Mouse (Mus musculus): ENCODE measurements around the gene Prss8. TPM values are rescaled to one million over a fixed set of nuclear protein-coding genes. Genes with fewer than 3 reads are reported as not detected.
"Not testable (repeated sequence)": the region's sequence is repeated elsewhere in the genome, so short reads cannot be mapped to it uniquely, and the experiment has no call there.

Gene Prss8
- polyA plus RNA-seq, 1 experiment from 2014 or later, result 0.20 TPM

DNA sequence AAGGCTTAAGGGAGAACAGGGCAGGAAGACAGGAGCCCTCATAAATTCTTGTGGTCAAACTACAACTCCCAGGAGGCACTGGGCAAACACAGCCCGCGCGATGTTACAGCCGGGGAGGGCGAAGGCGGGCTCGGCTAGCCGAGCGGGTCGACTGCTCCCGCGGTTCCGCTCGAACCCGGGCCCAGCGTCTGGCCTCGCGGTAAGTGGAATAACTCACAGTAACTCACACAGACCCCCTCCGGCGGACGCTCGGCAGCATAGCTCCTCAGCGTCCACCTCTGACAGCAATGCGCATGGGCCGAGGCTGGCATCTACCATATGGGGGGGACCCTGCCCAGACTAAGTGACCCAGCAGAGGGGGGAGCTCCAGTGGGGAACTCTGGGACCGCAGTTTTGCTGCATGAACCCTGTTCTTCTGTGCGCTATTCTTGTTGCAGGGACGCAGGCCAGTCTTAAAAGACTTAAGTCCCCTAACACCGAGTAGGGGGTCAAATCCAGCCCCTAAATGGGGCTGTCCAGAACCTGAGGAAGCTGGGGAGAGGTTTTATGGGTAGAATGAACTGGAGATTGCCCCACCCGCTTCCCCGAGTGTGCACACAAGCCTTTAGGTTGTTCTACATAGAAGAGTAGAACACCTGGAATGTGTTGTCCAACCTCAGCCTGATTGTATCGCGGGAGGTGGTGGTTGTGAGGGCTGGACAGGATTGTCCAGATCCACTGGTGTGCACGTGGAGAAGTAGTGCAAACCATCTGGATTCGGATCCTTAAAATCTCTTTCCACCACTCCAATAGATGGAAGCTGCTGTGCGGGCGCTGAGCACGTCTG lies 25.7 kb downstream of the Prss8 start, which contains the start of gene Bckdk:
TSS of gene Bckdk (plus strand) at position 112 of the 826 bp plus-strand sequence.
- peak within 1 kb of the TSS; percentile 87 for H3K4me2 ChIP-seq (replicated peaks)
- H3K27me3 ChIP-seq, result 0 out of 2 replicates have a peak, but pooled peaks cover 4% of the 10 kb centered on the region
- peak; percentile 95 for ATAC-seq
- H3K36me3 ChIP-seq, result peaks cover 36% of the 10 kb centered on the region
- peak within 1 kb of the TSS; percentile 75 for H3K4me3 ChIP-seq (replicated peaks)
- peak within 1 kb of the TSS; percentile 78 for H3K27ac ChIP-seq
- 9% methylated on average over 38 of the region's 38 CpGs for WGBS
- H3K9ac ChIP-seq (replicated peaks), result peak within 1 kb of the TSS; percentile 90
- H3K4me1 ChIP-seq (replicated peaks), result peaks cover 18% of the 10 kb centered on the region
- H3K9me3 ChIP-seq, result no peaks in the 10 kb centered on the region

- Histone ChIP-seq H3K27me3 (0 out of 2 replicates have a peak, but pooled peaks cover 5% of the 10 kb centered on the region), H3K9me3 (no peaks in the 10 kb centered on the region), H3K9ac (replicated peaks) (no peak overlapping the region), H3K4me2 (replicated peaks) (no peak overlapping the region), H3K4me3 (replicated peaks) (no peak overlapping the region), H3K27ac (no peak overlapping the region), H3K4me1 (replicated peaks) (peaks cover 18% of the 10 kb centered on the region), H3K36me3 (peaks cover 13% of the 10 kb centered on the region)
- no peak for ATAC-seq
- 81% methylated on average over 2 of the region's 2 CpGs for WGBS
Measured at GRCm38 (mm10) chr7:127901772-127902171, 28.1 kb downstream of the Prss8 start.

GRCm38 (mm10) chr7:127899997-127900396 lies 29.9 kb downstream of the Prss8 start:
- H3K9me3 ChIP-seq, result no peaks in the 10 kb centered on the region
- no peak for ATAC-seq
- no peak overlapping the region for H3K4me3 ChIP-seq (replicated peaks)
- 51% methylated on average over 7 of the region's 7 CpGs for WGBS
- H3K36me3 ChIP-seq, result no peaks in the 10 kb centered on the region
- no peak overlapping the region for H3K4me2 ChIP-seq (replicated peaks)
- peaks cover 11% of the 10 kb centered on the region for H3K4me1 ChIP-seq (replicated peaks)
- H3K9ac ChIP-seq (replicated peaks), result no peak overlapping the region
- 0 out of 2 replicates have a peak, but pooled peaks cover 5% of the 10 kb centered on the region for H3K27me3 ChIP-seq
- H3K27ac ChIP-seq, result no peak overlapping the region

- Histone ChIP-seq H3K4me3 (replicated peaks) (no peak overlapping the region), H3K4me2 (replicated peaks) (no peak overlapping the region), H3K9ac (replicated peaks) (no peak overlapping the region), H3K4me1 (replicated peaks) (peaks cover 10% of the 10 kb centered on the region), H3K36me3 (peaks cover 2% of the 10 kb centered on the region; the same call in 1 of the 2 replicates), H3K9me3 (no peaks in the 10 kb centered on the region), H3K27ac (no peak overlapping the region), H3K27me3 (0 out of 2 replicates have a peak, but pooled peaks cover 5% of the 10 kb centered on the region)
- WGBS, result 39% methylated on average over 10 of the region's 10 CpGs
- ATAC-seq, result no peak
Measured at GRCm38 (mm10) chr7:127898179-127898956, 31.5 kb downstream of the Prss8 start.

GRCm38 (mm10) chr7:127897542-127897941 lies 32.4 kb downstream of the Prss8 start:
- Histone ChIP-seq H3K9ac (replicated peaks) (no peak overlapping the region), H3K4me2 (replicated peaks) (no peak overlapping the region), H3K27me3 (0 out of 2 replicates have a peak, but pooled peaks cover 5% of the 10 kb centered on the region), H3K27ac (no peak overlapping the region), H3K36me3 (peaks cover 10% of the 10 kb centered on the region), H3K4me1 (replicated peaks) (peaks cover 10% of the 10 kb centered on the region), H3K4me3 (replicated peaks) (no peak overlapping the region), H3K9me3 (no peaks in the 10 kb centered on the region)
- no peak for ATAC-seq
- 88% methylated on average over 7 of the region's 7 CpGs for WGBS

GRCm38 (mm10) chr7:127896384-127896783 lies 33.5 kb downstream of the Prss8 start:
- ATAC-seq, result no peak
- H3K9me3 ChIP-seq, result no peaks in the 10 kb centered on the region
- WGBS, result 58% methylated on average over 13 of the region's 13 CpGs
- H3K4me3 ChIP-seq (replicated peaks), result no peak overlapping the region
- H3K36me3 ChIP-seq, result peaks cover 10% of the 10 kb centered on the region
- H3K4me1 ChIP-seq (replicated peaks), result peaks cover 10% of the 10 kb centered on the region
- H3K9ac ChIP-seq (replicated peaks), result no peak overlapping the region
- no peak overlapping the region for H3K27ac ChIP-seq
- no peak overlapping the region for H3K4me2 ChIP-seq (replicated peaks)
- 0 out of 2 replicates have a peak, but pooled peaks cover 5% of the 10 kb centered on the region for H3K27me3 ChIP-seq

DNA sequence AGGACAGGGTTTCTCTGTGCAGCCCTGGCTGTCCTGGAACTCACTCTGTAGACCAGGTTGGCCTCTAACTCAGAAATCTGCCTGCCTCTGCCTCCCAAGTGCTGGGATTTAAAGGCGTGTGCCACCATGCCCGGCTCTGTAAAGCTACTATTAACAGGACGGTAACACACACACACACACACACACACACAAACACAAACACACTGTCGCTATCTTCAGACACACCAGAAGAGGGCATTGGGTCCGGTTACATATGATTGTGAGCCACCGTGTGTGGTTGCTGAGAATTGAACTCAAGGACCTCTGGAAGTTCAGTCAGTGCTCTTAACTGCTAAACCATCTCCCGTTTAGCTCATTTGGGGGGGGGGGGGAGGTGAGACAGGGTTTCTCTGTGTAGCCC lies 34.0 kb downstream of the Prss8 start:
- not testable (repeated sequence) for H3K9ac ChIP-seq (replicated peaks); H3K9me3 ChIP-seq; H3K27ac ChIP-seq; H3K27me3 ChIP-seq
- peak; percentile 51 for ATAC-seq
- Histone ChIP-seq H3K4me1 (replicated peaks) (peaks cover 10% of the 10 kb centered on the region), H3K4me3 (replicated peaks) (peak overlapping the region; percentile 59; the same call in 1 of the 2 replicates), H3K4me2 (replicated peaks) (peak overlapping the region; percentile 76), H3K36me3 (peaks cover 10% of the 10 kb centered on the region)
- WGBS, result 73% methylated on average over 7 of the region's 7 CpGs

- WGBS, result under 1% methylated on average over 26 of the region's 26 CpGs
- H3K4me1 ChIP-seq (replicated peaks), result peaks cover 10% of the 10 kb centered on the region
- ATAC-seq, result peak; percentile 99
- peak within 1 kb of the TSS; percentile 59 for H3K4me3 ChIP-seq (replicated peaks)
- H3K36me3 ChIP-seq, result peaks cover 15% of the 10 kb centered on the region
- H3K4me2 ChIP-seq (replicated peaks), result peak within 1 kb of the TSS; percentile 76
- H3K27ac ChIP-seq, result peak within 1 kb of the TSS; percentile 76
- peak within 1 kb of the TSS; percentile 73 for H3K9ac ChIP-seq (replicated peaks)
- H3K9me3 ChIP-seq, result no peaks in the 10 kb centered on the region
- H3K27me3 ChIP-seq, result 0 out of 2 replicates have a peak, but pooled peaks cover 5% of the 10 kb centered on the region
Measured at GRCm38 (mm10) chr7:127895442-127895841, 34.5 kb downstream of the Prss8 start, which contains the start of the genes Gm21974 and Vkorc1. Gm21974 (minus strand) TSS chr7:127895454. Vkorc1 (minus strand) TSS chr7:127895617.

DNA sequence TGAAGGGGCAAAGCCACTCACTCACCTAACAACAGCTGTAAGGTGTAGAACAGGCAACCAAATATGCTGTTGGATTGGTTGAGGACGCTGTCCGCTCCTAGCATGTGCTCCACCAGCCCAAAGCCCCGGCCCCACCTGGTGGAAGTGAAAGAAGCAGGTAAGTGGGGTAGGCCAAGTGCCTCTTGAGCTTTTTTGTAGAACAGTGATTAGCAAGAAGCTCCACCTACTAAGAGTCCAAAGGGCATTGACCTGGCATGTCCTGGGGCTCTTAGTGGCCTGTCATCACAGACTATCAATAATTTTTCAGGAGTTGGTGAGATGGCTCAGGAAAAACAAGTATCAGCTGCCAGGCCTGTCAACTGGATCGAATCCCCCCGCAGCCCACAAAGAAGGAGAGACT lies 35.4 kb downstream of the Prss8 start:
- peak overlapping the region; percentile 73 for H3K9ac ChIP-seq (replicated peaks)
- WGBS, result 90% methylated on average over 5 of the region's 5 CpGs
- ATAC-seq, result no peak

DNA sequence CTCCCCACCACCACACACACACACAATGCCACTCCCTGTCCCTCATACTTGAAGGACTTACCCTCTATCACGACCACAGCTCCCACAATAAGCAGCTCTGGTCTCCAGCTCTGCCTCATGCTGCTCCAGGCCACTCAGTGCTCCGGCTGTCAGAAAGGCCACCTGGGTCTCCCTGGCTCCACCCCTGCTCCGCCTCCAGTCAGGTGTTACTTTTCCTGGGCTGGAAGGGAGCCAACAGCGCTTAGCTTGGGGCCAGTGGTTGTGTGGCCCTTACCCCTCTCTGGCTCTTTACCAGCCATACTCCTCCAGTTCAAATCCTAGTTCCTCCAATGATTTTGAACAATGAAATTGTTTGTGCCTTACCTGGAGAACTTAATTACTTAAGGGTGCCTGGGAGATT lies 39.1 kb downstream of the Prss8 start, which contains the start of gene Prss53:
TSS of gene Prss53 (minus strand) at position 173 of the 400 bp plus-strand sequence.
- Histone ChIP-seq H3K4me3 (replicated peaks) (no peak within 1 kb of the TSS), H3K4me2 (replicated peaks) (no peak within 1 kb of the TSS), H3K9ac (replicated peaks) (no peak within 1 kb of the TSS), H3K9me3 (no peaks in the 10 kb centered on the region), H3K27me3 (no peaks in the 10 kb centered on the region), H3K4me1 (replicated peaks) (peaks cover 21% of the 10 kb centered on the region), H3K36me3 (peaks cover 61% of the 10 kb centered on the region), H3K27ac (no peak within 1 kb of the TSS)
- WGBS, result 41% methylated on average over 4 of the region's 4 CpGs
- no peak for ATAC-seq

More for the DNA sequence above, 35.4 kb downstream of the Prss8 start:
- H3K27me3 ChIP-seq, result 0 out of 2 replicates have a peak, but pooled peaks cover 3% of the 10 kb centered on the region
- H3K4me2 ChIP-seq (replicated peaks), result peak overlapping the region; percentile 76
- no peak overlapping the region for H3K27ac ChIP-seq
- H3K36me3 ChIP-seq, result peaks cover 24% of the 10 kb centered on the region
- peak overlapping the region; percentile 59 for H3K4me3 ChIP-seq (replicated peaks)
- peaks cover 10% of the 10 kb centered on the region for H3K4me1 ChIP-seq (replicated peaks)
- H3K9me3 ChIP-seq, result no peaks in the 10 kb centered on the region

DNA sequence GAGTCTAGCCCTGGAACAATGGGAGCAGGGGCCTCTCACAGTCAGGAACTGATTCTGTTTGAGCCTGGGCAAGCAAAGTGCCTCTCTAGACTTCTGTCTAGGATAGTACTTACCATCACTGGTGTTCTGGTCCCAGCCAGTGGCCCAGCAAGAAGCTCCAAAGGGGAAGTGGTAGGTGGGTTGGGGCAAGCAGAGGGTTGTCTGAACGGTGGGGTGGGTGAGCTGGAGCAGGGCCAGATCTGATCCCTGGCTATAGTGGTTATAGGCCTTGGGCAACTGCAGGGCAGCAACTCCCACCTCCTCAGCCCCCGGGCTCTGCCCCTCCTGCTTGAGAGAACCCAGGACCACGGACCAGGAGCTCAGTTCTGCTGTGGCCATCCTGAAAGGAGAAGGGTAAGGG lies 41.1 kb downstream of the Prss8 start:
- ATAC-seq, result no peak
- Histone ChIP-seq H3K4me3 (replicated peaks) (no peak overlapping the region), H3K9ac (replicated peaks) (no peak overlapping the region), H3K27ac (no peak overlapping the region), H3K36me3 (peaks cover 81% of the 10 kb centered on the region), H3K9me3 (no peaks in the 10 kb centered on the region), H3K4me1 (replicated peaks) (peaks cover 29% of the 10 kb centered on the region), H3K27me3 (no peaks in the 10 kb centered on the region), H3K4me2 (replicated peaks) (no peak overlapping the region)
- 84% methylated on average over 3 of the region's 3 CpGs for WGBS
